Mouse (Mus musculus) small intestine, adult 2 months (tissue): ENCODE measurements around the gene Mvk. TPM values are rescaled to one million over a fixed set of nuclear protein-coding genes. Genes with fewer than 3 reads are reported as not detected.

Experiments used
- H3K27ac ChIP-seq: fragments of 200-500 bp; 2 replicates; pipeline ENCODE4 v1.5.1; 2012; ENCODE audit warnings: low read depth, low read length, control low read depth, inconsistent platforms; ENCODE audit not compliant: insufficient read depth
- H3K27me3 ChIP-seq: fragments of 200-500 bp; 2 replicates; pipeline ENCODE4 v1.6.1; 2012; ENCODE audit warnings: mild to moderate bottlenecking, moderate library complexity, low read length, inconsistent platforms; ENCODE audit not compliant: control insufficient read depth, insufficient read depth
- H3K36me3 ChIP-seq: fragments of 200-500 bp; 2 replicates; pipeline ENCODE4 v1.6.1; 2012; ENCODE audit warnings: mild to moderate bottlenecking, low read length, control low read depth, inconsistent platforms; ENCODE audit not compliant: control insufficient read depth, insufficient read depth
- H3K4me1 ChIP-seq: fragments of 200-500 bp; 2 replicates; pipeline ENCODE4 v1.6.1; 2012; ENCODE audit warnings: low read length, inconsistent platforms, mixed read lengths; ENCODE audit not compliant: control insufficient read depth, insufficient read depth, insufficient read length
- H3K4me3 ChIP-seq: fragments of 200-500 bp; 2 replicates; pipeline ENCODE4 v1.5.1; 2012; ENCODE audit warnings: low read depth, mild to moderate bottlenecking, control low read depth, inconsistent platforms, low read length, moderate library complexity
- CTCF ChIP-seq: fragments of 200-500 bp; IDR thresholded peaks from 2 replicates; pipeline ENCODE4 v1.5.1; 2012; ENCODE audit warnings: low read depth, mild to moderate bottlenecking, control low read depth, inconsistent platforms, low read length, moderate library complexity, mixed read lengths; ENCODE audit not compliant: insufficient replicate concordance, insufficient read length; ENCODE audit errors: extremely low read depth
- POLR2A ChIP-seq: fragments of 200-500 bp; IDR thresholded peaks from 2 replicates; pipeline ENCODE4 v1.6.1; 2012; ENCODE audit warnings: low read depth, mild to moderate bottlenecking, control low read depth, inconsistent platforms, low read length, moderate library complexity
- WGBS: fragments of 180-500 bp; shearing (Covaris S2); methylation state at CpG from one replicate; pipeline ENCODE4 v1.1.7; 2018; 5-methylcytosine and 5-hydroxymethylcytosine counted together
- polyA plus RNA-seq: library from polyadenylated mRNA; depleted of rRNA; stranded (reverse); fragments of >200 nt; gene quantifications from 2 replicates; pipeline ENCODE4 v1.2.3, GENCODE M21; 2012

Mvk gene
- polyA plus RNA-seq, 1 experiment: 44.6 TPM

GRCm38 (mm10) chr5:114426732-114427131, 17.3 kb upstream of the Mvk start:
- TF ChIP-seq CTCF (no peak), POLR2A (no peak)
- 69% methylated on average over 6 of the region's 6 CpGs for WGBS
- Histone ChIP-seq H3K36me3 (no peaks in the 10 kb centered on the region), H3K4me1 (no peaks in the 10 kb centered on the region), H3K4me3 (no peak overlapping the region), H3K27ac (no peak overlapping the region), H3K27me3 (no peaks in the 10 kb centered on the region)

GRCm38 (mm10) chr5:114428621-114429020, 15.4 kb upstream of the Mvk start:
- TF ChIP-seq POLR2A (no peak), CTCF (no peak)
- H3K27ac ChIP-seq: no peak overlapping the region
- H3K4me1 ChIP-seq: no peaks in the 10 kb centered on the region
- no peaks in the 10 kb centered on the region for H3K36me3 ChIP-seq
- no peak overlapping the region for H3K4me3 ChIP-seq
- no peaks in the 10 kb centered on the region for H3K27me3 ChIP-seq
- WGBS: 59% methylated on average over 18 of the region's 18 CpGs

DNA sequence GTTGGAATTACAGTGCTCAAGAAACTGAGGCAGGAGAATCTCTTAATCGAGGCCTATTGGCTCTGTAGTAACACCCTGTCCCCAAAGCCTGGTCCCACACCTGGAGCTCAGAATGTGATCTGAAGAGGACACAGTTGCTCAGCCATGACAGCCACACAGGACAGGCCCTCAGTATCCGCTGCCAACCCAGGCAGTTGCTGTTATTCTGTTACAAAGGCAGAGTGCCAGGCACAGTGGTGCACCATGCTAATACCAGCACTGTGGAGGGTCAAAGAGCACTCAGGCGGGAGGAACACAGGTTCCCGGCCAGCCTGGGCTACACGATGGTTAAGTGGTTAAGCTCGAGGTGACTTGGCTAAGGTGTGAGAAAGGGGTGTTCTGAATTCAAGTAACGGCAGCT, 14.3 kb upstream of the Mvk start:
- WGBS: 56% methylated on average over 7 of the region's 7 CpGs
- no peak for TF ChIP-seq CTCF
- no peak for TF ChIP-seq POLR2A
- H3K4me3 ChIP-seq: no peak overlapping the region

GRCm38 (mm10) chr5:114434359-114434758, 9.7 kb upstream of the Mvk start:
- Histone ChIP-seq H3K4me1 (no peaks in the 10 kb centered on the region), H3K36me3 (peaks cover 3% of the 10 kb centered on the region; the same call in 1 of the 2 replicates), H3K27ac (no peak overlapping the region), H3K4me3 (no peak overlapping the region), H3K27me3 (no peaks in the 10 kb centered on the region)
- no peak for TF ChIP-seq CTCF
- no peak for TF ChIP-seq POLR2A
- WGBS: 67% methylated on average over 8 of the region's 8 CpGs

More for the DNA sequence above, 14.3 kb upstream of the Mvk start:
- H3K27ac ChIP-seq: no peak overlapping the region
- H3K27me3 ChIP-seq: no peaks in the 10 kb centered on the region
- no peaks in the 10 kb centered on the region for H3K4me1 ChIP-seq
- H3K36me3 ChIP-seq: no peaks in the 10 kb centered on the region

GRCm38 (mm10) chr5:114435588-114435987, 8.5 kb upstream of the Mvk start:
- Histone ChIP-seq H3K4me1 (no peaks in the 10 kb centered on the region), H3K27me3 (no peaks in the 10 kb centered on the region), H3K4me3 (no peak overlapping the region), H3K27ac (no peak overlapping the region), H3K36me3 (peaks cover 3% of the 10 kb centered on the region; the same call in 1 of the 2 replicates)
- 90% methylated on average over 14 of the region's 14 CpGs for WGBS
- TF ChIP-seq CTCF (no peak), POLR2A (no peak)

DNA sequence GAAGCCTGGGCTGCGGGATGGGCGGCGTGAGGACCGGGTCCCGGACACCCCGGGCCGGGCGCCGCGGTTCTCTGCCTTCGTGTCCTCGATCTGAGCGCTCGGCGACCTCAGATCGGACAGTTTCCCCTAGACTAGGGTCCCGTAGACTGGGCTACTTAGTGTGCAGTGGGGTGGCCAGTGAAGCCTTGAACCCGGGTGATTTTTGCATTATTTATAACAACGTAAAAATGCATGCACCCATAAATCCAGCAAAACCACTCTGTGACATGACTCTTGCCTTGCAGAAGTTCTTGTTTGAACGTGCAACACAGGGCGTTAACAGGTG, 261 bp downstream of the Mvk start:
- H3K27ac ChIP-seq: no peak overlapping the region
- TF ChIP-seq CTCF (no peak), POLR2A (no peak)
- peaks cover 3% of the 10 kb centered on the region; the same call in 1 of the 2 replicates for H3K36me3 ChIP-seq
- peaks cover 5% of the 10 kb centered on the region; the same call in 1 of the 2 replicates for H3K4me1 ChIP-seq
- H3K4me3 ChIP-seq: peak overlapping the region; percentile 82
- under 1% methylated on average over 21 of the region's 21 CpGs for WGBS
- no peaks in the 10 kb centered on the region for H3K27me3 ChIP-seq

GRCm38 (mm10) chr5:114449011-114449410, 4.9 kb downstream of the Mvk start:
- Histone ChIP-seq H3K4me1 (peaks cover 5% of the 10 kb centered on the region; the same call in 1 of the 2 replicates), H3K27ac (no peak overlapping the region), H3K27me3 (no peaks in the 10 kb centered on the region), H3K36me3 (peaks cover 7% of the 10 kb centered on the region; the same call in 1 of the 2 replicates), H3K4me3 (no peak overlapping the region)
- TF ChIP-seq POLR2A: no peak
- no peak for TF ChIP-seq CTCF
- WGBS: 35% methylated on average over 4 of the region's 4 CpGs
